Mouse (Mus musculus) neural tube, embryonic 14.5 days (tissue): ENCODE results near the gene Ovca2. TPM values are rescaled to one million over a fixed set of nuclear protein-coding genes. Genes with fewer than 3 reads are reported as not detected.

Source experiments
- ATAC-seq: fragments of 200-750 bp; cut with Nextera tagmentation; 2 replicates; pipeline ENCODE4 v1.8.0; 2017; ENCODE audit warnings: low read depth, mild to moderate bottlenecking, moderate TSS enrichment, moderate library complexity
- H3K27ac ChIP-seq: fragments of 300-500 bp; sonication (generic); 2 replicates; pipeline ENCODE4 v1.5.1; 2014; ENCODE audit warnings: low read depth, mild to moderate bottlenecking, control low read depth, low read length, moderate library complexity, mixed read lengths
- H3K27me3 ChIP-seq: fragments of 300-500 bp; sonication (generic); 2 replicates; pipeline ENCODE4 v1.6.1; 2014; ENCODE audit warnings: low read length; ENCODE audit not compliant: control insufficient read depth, insufficient read depth
- H3K36me3 ChIP-seq: fragments of 300-500 bp; sonication (generic); 2 replicates; pipeline ENCODE4 v1.6.1; 2014; ENCODE audit warnings: low read length, mixed read lengths; ENCODE audit not compliant: control insufficient read depth, insufficient read depth
- H3K4me1 ChIP-seq: fragments of 300-500 bp; sonication (generic); 2 replicates; pipeline ENCODE4 v1.6.1; 2014; ENCODE audit warnings: low read length; ENCODE audit not compliant: control insufficient read depth, insufficient read depth
- H3K4me2 ChIP-seq: fragments of 300-500 bp; sonication (generic); 2 replicates; pipeline ENCODE4 v1.6.1; 2014; ENCODE audit warnings: mild to moderate bottlenecking, low read depth, low read length, control low read depth
- H3K4me3 ChIP-seq: fragments of 300-500 bp; sonication (generic); 2 replicates; pipeline ENCODE4 v1.5.1; 2014; ENCODE audit warnings: low read depth, low read length, control low read depth, mixed read lengths
- H3K9ac ChIP-seq: fragments of 300-500 bp; sonication (generic); replicated peaks from 2 replicates; pipeline ENCODE4 v1.6.1; 2014; ENCODE audit warnings: low read depth, mild to moderate bottlenecking, control low read depth, low read length, mixed read lengths
- H3K9me3 ChIP-seq: fragments of 300-500 bp; sonication (generic); 2 replicates; pipeline ENCODE4 v1.6.1; 2016; ENCODE audit warnings: low read length; ENCODE audit not compliant: control insufficient read depth
- WGBS: fragments of 180-500 bp; shearing (Covaris S2); extraction: QIAGEN DNeasy Blood & Tissue Kit; methylation state at CpG from one replicate; pipeline ENCODE4 v1.1.7; 2014; 5-methylcytosine and 5-hydroxymethylcytosine counted together
- polyA plus RNA-seq: library from polyadenylated mRNA; unstranded; fragments of >200 nt; fragmentation: Nextera tagmentation; extraction: Ambion mirVana; gene quantifications from 2 replicates; pipeline ENCODE4 v1.2.1, GENCODE M21; 2014

The Ovca2 gene
- polyA plus RNA-seq, 1 experiment from 2014 or later = 15.3 TPM

DNA sequence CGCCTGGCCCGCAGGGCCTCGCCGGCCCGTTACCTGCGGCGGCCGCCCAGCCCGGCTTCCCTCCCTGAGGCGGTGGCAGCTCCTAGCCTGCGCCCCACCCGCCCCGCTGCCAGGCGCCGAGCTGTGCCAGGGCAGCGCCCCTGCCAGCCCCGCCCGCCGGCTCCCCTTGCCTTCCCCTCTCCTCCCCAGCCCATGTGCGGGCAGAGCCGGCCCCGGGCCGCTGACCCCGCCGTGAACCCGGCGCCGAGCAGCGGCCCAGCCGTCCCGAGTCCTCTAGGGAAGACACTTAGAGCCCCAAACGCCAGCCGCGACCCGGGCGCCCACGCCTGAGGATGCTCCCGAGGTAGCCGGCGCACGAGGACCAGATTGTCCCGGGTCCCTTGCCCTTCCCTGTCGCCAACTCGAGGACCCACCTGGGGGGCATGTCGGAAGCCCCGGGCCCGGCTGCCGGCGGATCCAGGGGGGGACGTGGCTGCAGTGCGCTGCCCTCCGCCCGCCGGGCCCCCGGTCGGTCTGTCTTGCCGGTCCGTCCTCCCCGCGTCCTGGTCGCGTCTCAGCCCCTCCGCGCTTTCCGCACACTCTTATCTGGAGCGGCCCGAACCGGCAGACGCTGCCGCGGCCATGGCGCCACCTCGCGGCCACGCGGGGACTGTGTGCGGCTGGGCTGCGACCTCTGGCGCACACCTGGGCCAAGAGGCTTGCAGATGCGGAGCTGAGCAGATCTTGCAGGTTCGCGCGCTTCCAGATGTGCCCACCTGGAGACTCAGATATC is 9.9 kb downstream of the Ovca2 start:
- no peaks in the 10 kb centered on the region for H3K36me3 ChIP-seq
- H3K9ac ChIP-seq = peak overlapping the region; percentile 52
- peak overlapping the region; percentile 45 for H3K4me3 ChIP-seq
- WGBS = under 1% methylated on average over 66 of the region's 83 CpGs
- no peaks in the 10 kb centered on the region for H3K9me3 ChIP-seq
- H3K27ac ChIP-seq = 0 out of 2 replicates have a peak overlapping the region, but pooled peaks have one; percentile 5
- peaks cover 37% of the 10 kb centered on the region for H3K4me1 ChIP-seq
- peak; percentile 29; the same call in 1 of the 2 replicates for ATAC-seq
- H3K4me2 ChIP-seq = peak overlapping the region; percentile 87
- H3K27me3 ChIP-seq = peaks cover 48% of the 10 kb centered on the region

DNA sequence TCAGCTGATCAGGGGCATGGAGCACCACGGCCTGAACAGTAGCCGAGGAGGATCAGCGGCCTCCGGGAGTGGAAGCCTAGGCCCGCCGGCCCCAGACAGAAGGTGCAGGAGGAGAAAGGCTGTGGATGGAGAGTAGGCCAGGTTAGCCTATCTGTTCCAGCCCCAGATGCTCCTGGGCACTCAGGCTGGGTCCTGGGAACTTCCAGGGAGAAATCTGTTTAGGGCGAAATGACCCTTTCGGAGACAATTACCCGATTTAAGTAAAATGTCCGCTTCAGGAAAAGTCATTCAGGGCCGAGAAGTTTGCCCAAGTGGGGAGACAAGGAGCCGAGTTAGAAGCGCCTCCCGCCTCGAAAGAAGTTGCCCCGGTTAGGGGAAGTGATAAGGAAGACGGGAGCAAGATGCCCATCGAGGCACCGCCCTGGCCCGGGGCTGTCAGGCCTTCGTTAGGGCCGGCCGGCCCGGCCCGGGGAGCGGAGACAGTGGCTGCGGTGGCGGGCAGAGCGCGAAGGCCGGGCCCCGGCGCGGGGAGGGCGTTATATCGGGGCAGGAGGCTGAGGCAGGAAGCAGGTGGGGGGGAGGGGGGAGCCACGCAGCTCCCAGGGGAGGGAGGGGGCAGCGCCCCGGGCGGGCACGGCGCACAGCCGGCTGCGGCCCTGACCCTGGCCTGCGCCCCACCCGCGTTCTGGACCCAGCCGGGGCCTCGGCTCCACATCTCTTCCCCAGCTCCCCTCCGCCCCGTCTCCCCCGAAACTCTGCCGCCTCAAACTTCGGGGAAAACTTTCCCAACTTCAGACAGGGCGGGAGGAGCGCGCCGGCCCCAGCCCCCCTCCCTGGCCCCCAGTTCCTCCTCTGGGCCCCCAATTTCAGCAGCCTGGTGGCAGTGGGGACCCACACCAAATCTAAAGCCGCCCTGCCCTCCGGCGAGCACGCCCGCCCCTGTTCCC is 10.7 kb downstream of the Ovca2 start:
- Histone ChIP-seq H3K4me3 (peak overlapping the region; percentile 45), H3K27ac (no peak overlapping the region; the same call in 1 of the 2 replicates), H3K27me3 (peaks cover 51% of the 10 kb centered on the region), H3K9ac (peak overlapping the region; percentile 52), H3K4me2 (peak overlapping the region; percentile 87), H3K36me3 (0 out of 2 replicates have a peak, but pooled peaks cover 5% of the 10 kb centered on the region), H3K4me1 (peaks cover 37% of the 10 kb centered on the region), H3K9me3 (no peaks in the 10 kb centered on the region)
- WGBS = 4% methylated on average over 51 of the region's 63 CpGs
- no peak for ATAC-seq

- 0 out of 2 replicates have a peak, but pooled peaks cover 11% of the 10 kb centered on the region for H3K36me3 ChIP-seq
- H3K27ac ChIP-seq = no peak overlapping the region
- peak overlapping the region; percentile 25 for H3K9ac ChIP-seq
- peaks cover 29% of the 10 kb centered on the region for H3K4me1 ChIP-seq
- no peaks in the 10 kb centered on the region for H3K9me3 ChIP-seq
- 3% methylated on average over 58 of the region's 68 CpGs for WGBS
- no peak for ATAC-seq
- peak overlapping the region; percentile 30 for H3K4me2 ChIP-seq
- H3K4me3 ChIP-seq = peak overlapping the region; percentile 45
- H3K27me3 ChIP-seq = peaks cover 51% of the 10 kb centered on the region
These were observed 11.6 kb downstream of the Ovca2 start for GRCm38 (mm10) chr11:75166861-75167642.

DNA sequence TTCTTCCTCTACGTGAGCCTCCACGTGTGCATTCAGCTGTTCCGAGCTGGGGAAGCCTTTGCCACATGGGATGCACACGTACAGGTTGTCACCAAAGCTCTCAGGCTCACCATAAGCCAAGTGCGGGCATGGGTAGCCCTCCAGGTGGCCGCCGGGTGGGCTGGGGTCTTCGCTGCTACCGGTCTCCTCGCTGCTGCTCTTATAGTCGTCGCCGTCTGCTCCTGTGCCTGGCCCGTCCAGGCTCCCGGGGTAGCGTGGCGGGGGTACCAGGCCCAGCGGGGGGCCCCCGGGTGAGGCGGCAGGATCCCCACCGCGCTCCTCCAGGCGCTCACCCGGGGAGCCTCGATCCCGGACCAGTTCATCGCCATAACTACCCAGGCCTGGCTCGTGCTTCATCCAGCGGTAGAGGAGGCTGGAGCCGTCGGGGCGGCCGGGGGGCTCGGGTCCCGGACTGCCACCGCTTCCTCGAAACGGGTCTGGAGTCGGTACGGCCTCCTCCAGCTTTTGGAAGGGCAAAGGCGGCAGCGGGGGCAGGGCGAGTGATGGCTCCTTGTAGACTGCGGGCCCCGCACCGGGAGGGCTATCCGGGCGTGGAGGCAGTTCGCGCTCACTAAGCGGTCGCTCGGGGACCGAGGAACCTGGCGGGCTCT is 12.3 kb downstream of the Ovca2 start:
- H3K4me1 ChIP-seq = peaks cover 29% of the 10 kb centered on the region
- peak overlapping the region; percentile 25; the same call in 1 of the 2 replicates for H3K9ac ChIP-seq

DNA sequence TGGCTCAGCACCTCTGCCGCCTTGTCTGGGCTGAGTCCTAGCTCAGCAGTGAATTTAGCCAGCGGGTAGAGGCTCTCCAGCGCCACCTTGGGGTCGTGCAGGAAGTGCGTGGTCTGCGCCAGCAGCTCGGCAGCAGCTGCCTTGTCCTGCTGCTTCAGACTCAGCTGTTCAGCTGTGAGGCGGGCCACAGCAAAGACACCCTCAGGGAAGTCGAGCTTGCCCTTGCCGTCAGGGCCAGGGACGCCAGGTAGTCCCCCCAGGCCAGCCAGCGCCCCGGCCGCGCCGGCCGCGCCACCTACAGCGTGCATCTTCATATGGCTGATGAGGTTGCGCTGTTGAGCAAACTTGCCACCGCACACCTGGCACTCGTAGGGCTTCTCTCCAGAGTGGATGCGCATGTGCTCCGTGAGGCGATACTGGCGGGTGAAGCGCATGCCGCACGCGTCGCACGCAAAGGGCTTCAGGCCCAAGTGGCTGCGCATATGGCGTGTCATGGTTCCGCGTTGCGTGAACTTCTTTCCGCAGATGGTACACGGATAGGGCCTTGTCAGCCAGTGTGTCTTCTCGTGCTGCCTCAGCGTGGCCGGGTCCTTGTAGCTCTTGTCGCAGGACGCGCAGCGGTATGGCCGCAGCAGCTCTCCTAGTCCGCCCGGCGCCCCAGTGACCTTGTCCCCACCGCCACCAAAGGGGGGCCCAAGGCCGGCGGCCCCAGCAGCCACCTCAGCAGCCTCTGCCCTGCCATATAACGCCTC is 13.0 kb downstream of the Ovca2 start:
- H3K9ac ChIP-seq = 0 out of 2 replicates have a peak overlapping the region, but pooled peaks have one; percentile 17
- peaks cover 25% of the 10 kb centered on the region for H3K4me1 ChIP-seq
- peaks cover 51% of the 10 kb centered on the region for H3K27me3 ChIP-seq
- H3K36me3 ChIP-seq = 0 out of 2 replicates have a peak, but pooled peaks cover 15% of the 10 kb centered on the region
- ATAC-seq = no peak
- H3K27ac ChIP-seq = no peak overlapping the region
- peak overlapping the region; percentile 24 for H3K4me3 ChIP-seq
- no peaks in the 10 kb centered on the region for H3K9me3 ChIP-seq
- WGBS = 3% methylated on average over 52 of the region's 54 CpGs
- H3K4me2 ChIP-seq = peak overlapping the region; percentile 38

More for the DNA sequence above, 12.3 kb downstream of the Ovca2 start:
- Histone ChIP-seq H3K27ac (no peak overlapping the region), H3K4me2 (peak overlapping the region; percentile 38), H3K4me3 (peak overlapping the region; percentile 45), H3K27me3 (peaks cover 51% of the 10 kb centered on the region), H3K36me3 (0 out of 2 replicates have a peak, but pooled peaks cover 14% of the 10 kb centered on the region), H3K9me3 (no peaks in the 10 kb centered on the region)
- ATAC-seq = no peak
- WGBS = 6% methylated on average over 55 of the region's 55 CpGs

DNA sequence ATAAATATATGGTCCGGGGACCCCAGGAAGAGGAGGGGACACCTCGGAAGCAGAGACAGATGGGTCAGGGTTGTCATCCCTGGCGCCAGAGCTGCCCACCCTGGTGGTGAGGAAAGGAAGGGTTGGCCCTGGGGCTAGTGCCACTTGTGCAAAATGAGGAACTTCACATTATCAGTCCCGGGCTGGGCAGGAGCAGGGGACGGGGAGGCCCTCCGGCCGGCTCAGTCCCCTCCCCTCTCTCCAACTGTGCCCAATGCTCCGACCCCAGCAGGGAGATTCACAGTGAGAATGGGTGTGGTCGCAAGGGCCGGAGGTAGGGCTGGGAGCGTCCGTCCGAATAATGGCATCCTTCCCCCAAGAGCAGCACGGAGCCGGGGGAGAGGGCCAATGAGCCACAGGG is 13.9 kb downstream of the Ovca2 start:
- Histone ChIP-seq H3K9me3 (no peaks in the 10 kb centered on the region), H3K27ac (no peak overlapping the region), H3K4me3 (peak overlapping the region; percentile 24), H3K9ac (no peak overlapping the region), H3K4me1 (peaks cover 23% of the 10 kb centered on the region), H3K36me3 (peaks cover 20% of the 10 kb centered on the region; the same call in 1 of the 2 replicates), H3K27me3 (peaks cover 51% of the 10 kb centered on the region), H3K4me2 (peak overlapping the region; percentile 38; the same call in 1 of the 2 replicates)
- WGBS = 15% methylated on average over 15 of the region's 15 CpGs
- ATAC-seq = no peak

DNA sequence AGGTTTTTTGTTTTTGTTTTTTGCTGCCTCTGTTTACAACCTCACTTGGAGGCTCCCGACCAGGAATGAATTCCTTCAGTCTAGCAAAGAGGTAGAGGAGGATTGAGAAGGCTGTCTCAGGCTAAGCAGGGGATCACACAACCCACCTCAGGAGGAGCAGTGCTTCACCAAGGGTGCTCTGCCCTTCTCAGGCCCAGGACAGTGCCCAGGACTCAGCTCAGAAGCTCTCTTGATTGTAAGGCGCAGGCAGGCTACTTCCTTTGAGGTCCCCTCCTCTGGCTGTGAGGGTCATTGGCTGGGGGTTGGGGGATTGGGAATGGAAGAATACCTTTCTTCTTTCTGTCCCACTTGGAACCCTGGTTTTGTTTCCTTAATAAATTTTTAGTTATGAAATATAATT is 14.6 kb downstream of the Ovca2 start:
- peaks cover 51% of the 10 kb centered on the region for H3K27me3 ChIP-seq
- ATAC-seq = no peak
- peaks cover 19% of the 10 kb centered on the region for H3K4me1 ChIP-seq
- no peak overlapping the region for H3K4me2 ChIP-seq
- H3K9me3 ChIP-seq = no peaks in the 10 kb centered on the region
- 80% methylated on average over 2 of the region's 2 CpGs for WGBS
- no peak overlapping the region for H3K27ac ChIP-seq
- peaks cover 20% of the 10 kb centered on the region; the same call in 1 of the 2 replicates for H3K36me3 ChIP-seq
- H3K4me3 ChIP-seq = no peak overlapping the region
- no peak overlapping the region for H3K9ac ChIP-seq
